Mouse (Mus musculus) neural tube, embryonic 15.5 days (tissue): ENCODE results near the gene Cttnbp2. TPM values are rescaled to one million over a fixed set of nuclear protein-coding genes. Genes with fewer than 3 reads are reported as not detected.

Experiments used
- ATAC-seq: fragments of 200-750 bp; cut with Nextera tagmentation; 2 replicates; pipeline ENCODE4 v1.8.0; 2017; ENCODE audit warnings: mild to moderate bottlenecking, moderate TSS enrichment, moderate library complexity; ENCODE audit not compliant: low FRiP score
- H3K27ac ChIP-seq: fragments of 300-500 bp; sonication (generic); replicated peaks from 2 replicates; pipeline ENCODE4 v1.5.1; 2015; ENCODE audit warnings: mild to moderate bottlenecking, inconsistent platforms
- H3K27me3 ChIP-seq: fragments of 300-500 bp; sonication (generic); replicated peaks from 2 replicates; pipeline ENCODE4 v1.6.1; 2015; ENCODE audit warnings: inconsistent platforms
- H3K36me3 ChIP-seq: fragments of 300-500 bp; sonication (generic); 2 replicates; pipeline ENCODE4 v1.6.1; 2015; ENCODE audit warnings: inconsistent platforms
- H3K4me1 ChIP-seq: fragments of 300-500 bp; sonication (generic); 2 replicates; pipeline ENCODE4 v1.6.1; 2015; ENCODE audit warnings: inconsistent platforms
- H3K4me2 ChIP-seq: fragments of 300-500 bp; sonication (generic); 2 replicates; pipeline ENCODE4 v1.6.1; 2015; ENCODE audit warnings: inconsistent platforms, mild to moderate bottlenecking, moderate library complexity
- H3K4me3 ChIP-seq: fragments of 300-500 bp; sonication (generic); replicated peaks from 2 replicates; pipeline ENCODE4 v1.5.1; 2015; ENCODE audit warnings: mild to moderate bottlenecking, inconsistent platforms
- H3K9ac ChIP-seq: fragments of 300-500 bp; sonication (generic); replicated peaks from 2 replicates; pipeline ENCODE4 v1.6.1; 2015; ENCODE audit warnings: mild to moderate bottlenecking, inconsistent platforms
- H3K9me3 ChIP-seq: fragments of 300-500 bp; sonication (generic); replicated peaks from 2 replicates; pipeline ENCODE4 v1.6.1; 2016; ENCODE audit warnings: inconsistent platforms
- WGBS: fragments of 180-500 bp; shearing (Covaris S2); methylation state at CpG from one replicate; pipeline ENCODE4 v1.1.7; 2015; ENCODE audit warnings: mixed read lengths; 5-methylcytosine and 5-hydroxymethylcytosine counted together
- polyA plus RNA-seq: library from polyadenylated mRNA; unstranded; fragments of >200 nt; fragmentation: Nextera tagmentation; extraction: Ambion mirVana; gene quantifications from 2 replicates; pipeline ENCODE4 v1.2.1, GENCODE M21; 2015

Cttnbp2 gene
- polyA plus RNA-seq, 1 experiment from 2014 or later = 58.6 TPM

GRCm38 (mm10) chr6:18492977-18493376, 21.7 kb downstream of the Cttnbp2 start:
- Histone ChIP-seq H3K27ac (no peak overlapping the region), H3K36me3 (peaks cover 8% of the 10 kb centered on the region; the same call in 1 of the 2 replicates), H3K4me3 (no peak overlapping the region), H3K4me2 (no peak overlapping the region), H3K9me3 (no peaks in the 10 kb centered on the region), H3K9ac (no peak overlapping the region), H3K4me1 (peaks cover 6% of the 10 kb centered on the region; the same call in 1 of the 2 replicates), H3K27me3 (no peaks in the 10 kb centered on the region)
- WGBS = 50% methylated on average over 1 of the region's 1 CpGs
- ATAC-seq = no peak

GRCm38 (mm10) chr6:18492248-18492901, 22.3 kb downstream of the Cttnbp2 start:
- H3K27ac ChIP-seq = no peak overlapping the region
- ATAC-seq = peak; percentile 56; the same call in 1 of the 2 replicates
- peaks cover 6% of the 10 kb centered on the region; the same call in 1 of the 2 replicates for H3K4me1 ChIP-seq
- H3K4me3 ChIP-seq = no peak overlapping the region
- H3K9ac ChIP-seq = no peak overlapping the region
- H3K36me3 ChIP-seq = peaks cover 8% of the 10 kb centered on the region; the same call in 1 of the 2 replicates
- no peaks in the 10 kb centered on the region for H3K27me3 ChIP-seq
- H3K9me3 ChIP-seq = no peaks in the 10 kb centered on the region
- 46% methylated on average over 6 of the region's 6 CpGs for WGBS
- no peak overlapping the region for H3K4me2 ChIP-seq

- Histone ChIP-seq H3K4me3 (no peak overlapping the region), H3K36me3 (peaks cover 8% of the 10 kb centered on the region; the same call in 1 of the 2 replicates), H3K9me3 (no peaks in the 10 kb centered on the region), H3K4me1 (no peaks in the 10 kb centered on the region), H3K9ac (no peak overlapping the region), H3K27me3 (no peaks in the 10 kb centered on the region), H3K4me2 (no peak overlapping the region), H3K27ac (no peak overlapping the region)
- ATAC-seq = no peak
Observed at GRCm38 (mm10) chr6:18485087-18485486, 29.6 kb downstream of the Cttnbp2 start.

GRCm38 (mm10) chr6:18484061-18484460, 30.6 kb downstream of the Cttnbp2 start:
- Histone ChIP-seq H3K4me3 (no peak overlapping the region), H3K9ac (no peak overlapping the region), H3K4me1 (no peaks in the 10 kb centered on the region), H3K4me2 (no peak overlapping the region), H3K36me3 (peaks cover 8% of the 10 kb centered on the region; the same call in 1 of the 2 replicates), H3K9me3 (no peaks in the 10 kb centered on the region), H3K27me3 (no peaks in the 10 kb centered on the region), H3K27ac (no peak overlapping the region)
- 91% methylated on average over 5 of the region's 5 CpGs for WGBS
- no peak for ATAC-seq

GRCm38 (mm10) chr6:18482546-18482945, 32.1 kb downstream of the Cttnbp2 start:
- H3K4me3 ChIP-seq = no peak overlapping the region
- no peaks in the 10 kb centered on the region for H3K9me3 ChIP-seq
- H3K9ac ChIP-seq = no peak overlapping the region
- no peaks in the 10 kb centered on the region for H3K27me3 ChIP-seq
- H3K27ac ChIP-seq = no peak overlapping the region
- H3K4me2 ChIP-seq = no peak overlapping the region
- H3K4me1 ChIP-seq = no peaks in the 10 kb centered on the region
- ATAC-seq = no peak
- peaks cover 8% of the 10 kb centered on the region; the same call in 1 of the 2 replicates for H3K36me3 ChIP-seq

GRCm38 (mm10) chr6:18481781-18482180, 32.9 kb downstream of the Cttnbp2 start:
- no peak for ATAC-seq
- H3K4me1 ChIP-seq = no peaks in the 10 kb centered on the region
- no peak overlapping the region for H3K4me3 ChIP-seq

GRCm38 (mm10) chr6:18477313-18477930, 37.2 kb downstream of the Cttnbp2 start:
- 25% methylated on average over 1 of the region's 1 CpGs for WGBS

More at GRCm38 (mm10) chr6:18481781-18482180, 32.9 kb downstream of the Cttnbp2 start:
- 82% methylated on average over 3 of the region's 3 CpGs for WGBS
- no peaks in the 10 kb centered on the region for H3K27me3 ChIP-seq
- H3K9ac ChIP-seq = no peak overlapping the region
- H3K36me3 ChIP-seq = peaks cover 6% of the 10 kb centered on the region; the same call in 1 of the 2 replicates
- no peak overlapping the region for H3K27ac ChIP-seq
- no peak overlapping the region for H3K4me2 ChIP-seq
- H3K9me3 ChIP-seq = no peaks in the 10 kb centered on the region

GRCm38 (mm10) chr6:18474983-18475382, 39.7 kb downstream of the Cttnbp2 start:
- Histone ChIP-seq H3K4me2 (no peak overlapping the region), H3K27ac (no peak overlapping the region), H3K9ac (no peak overlapping the region), H3K4me3 (no peak overlapping the region), H3K4me1 (0 out of 2 replicates have a peak, but pooled peaks cover 2% of the 10 kb centered on the region), H3K36me3 (no peaks in the 10 kb centered on the region), H3K9me3 (no peaks in the 10 kb centered on the region), H3K27me3 (no peaks in the 10 kb centered on the region)
- WGBS = 90% methylated on average over 2 of the region's 2 CpGs
- no peak for ATAC-seq

More at GRCm38 (mm10) chr6:18477313-18477930, 37.2 kb downstream of the Cttnbp2 start:
- H3K9me3 ChIP-seq = no peaks in the 10 kb centered on the region
- H3K4me1 ChIP-seq = no peaks in the 10 kb centered on the region
- no peak overlapping the region for H3K4me2 ChIP-seq
- no peak overlapping the region for H3K4me3 ChIP-seq
- H3K36me3 ChIP-seq = no peaks in the 10 kb centered on the region
- no peaks in the 10 kb centered on the region for H3K27me3 ChIP-seq
- peak; percentile 64 for ATAC-seq
- H3K9ac ChIP-seq = no peak overlapping the region
- no peak overlapping the region for H3K27ac ChIP-seq

GRCm38 (mm10) chr6:18474541-18474940, 40.1 kb downstream of the Cttnbp2 start:
- Histone ChIP-seq H3K9me3 (no peaks in the 10 kb centered on the region), H3K27ac (no peak overlapping the region), H3K9ac (no peak overlapping the region), H3K4me1 (0 out of 2 replicates have a peak, but pooled peaks cover 2% of the 10 kb centered on the region), H3K27me3 (no peaks in the 10 kb centered on the region), H3K4me3 (no peak overlapping the region), H3K4me2 (no peak overlapping the region), H3K36me3 (no peaks in the 10 kb centered on the region)
- no peak for ATAC-seq
- WGBS = 73% methylated on average over 1 of the region's 1 CpGs

- Histone ChIP-seq H3K36me3 (no peaks in the 10 kb centered on the region), H3K4me2 (no peak overlapping the region), H3K27me3 (no peaks in the 10 kb centered on the region), H3K4me3 (no peak overlapping the region), H3K9me3 (no peaks in the 10 kb centered on the region), H3K27ac (0 out of 2 replicates have a peak overlapping the region, but pooled peaks have one; percentile 28), H3K4me1 (peaks cover 12% of the 10 kb centered on the region), H3K9ac (no peak overlapping the region)
- WGBS = 68% methylated on average over 2 of the region's 2 CpGs
- no peak for ATAC-seq
Observed at GRCm38 (mm10) chr6:18469206-18469605, 45.4 kb downstream of the Cttnbp2 start.

- Histone ChIP-seq H3K4me2 (no peak overlapping the region), H3K27me3 (no peaks in the 10 kb centered on the region), H3K9me3 (no peaks in the 10 kb centered on the region), H3K4me1 (peaks cover 12% of the 10 kb centered on the region), H3K9ac (no peak overlapping the region), H3K4me3 (no peak overlapping the region), H3K27ac (no peak overlapping the region), H3K36me3 (no peaks in the 10 kb centered on the region)
- no peak for ATAC-seq
- WGBS = 38% methylated on average over 2 of the region's 2 CpGs
Observed at GRCm38 (mm10) chr6:18467777-18468176, 46.9 kb downstream of the Cttnbp2 start.

GRCm38 (mm10) chr6:18466227-18466626, 48.4 kb downstream of the Cttnbp2 start:
- ATAC-seq = peak; percentile 33; the same call in 1 of the 2 replicates
- 57% methylated on average over 7 of the region's 7 CpGs for WGBS
- Histone ChIP-seq H3K36me3 (no peaks in the 10 kb centered on the region; the same call in 1 of the 2 replicates), H3K9ac (no peak overlapping the region), H3K4me2 (no peak overlapping the region), H3K4me3 (no peak overlapping the region), H3K9me3 (no peaks in the 10 kb centered on the region), H3K4me1 (peaks cover 12% of the 10 kb centered on the region), H3K27me3 (no peaks in the 10 kb centered on the region), H3K27ac (no peak overlapping the region; the same call in 1 of the 2 replicates)
